Mouse (Mus musculus) stomach, postnatal 0 days (tissue): Measurements from ENCODE around the gene Pcdh9.

ENCODE experiments used
- CTCF ChIP-seq: IDR thresholded peaks from 2 replicates; pipeline ENCODE4 v1.5.1; 2016; ENCODE audit warnings: antibody characterized with exemption, low read depth, mild to moderate bottlenecking, moderate library complexity
- EP300 ChIP-seq: optimal IDR thresholded peaks from 2 replicates; pipeline ENCODE3; 2016; ENCODE audit warnings: antibody characterized with exemption

DNA sequence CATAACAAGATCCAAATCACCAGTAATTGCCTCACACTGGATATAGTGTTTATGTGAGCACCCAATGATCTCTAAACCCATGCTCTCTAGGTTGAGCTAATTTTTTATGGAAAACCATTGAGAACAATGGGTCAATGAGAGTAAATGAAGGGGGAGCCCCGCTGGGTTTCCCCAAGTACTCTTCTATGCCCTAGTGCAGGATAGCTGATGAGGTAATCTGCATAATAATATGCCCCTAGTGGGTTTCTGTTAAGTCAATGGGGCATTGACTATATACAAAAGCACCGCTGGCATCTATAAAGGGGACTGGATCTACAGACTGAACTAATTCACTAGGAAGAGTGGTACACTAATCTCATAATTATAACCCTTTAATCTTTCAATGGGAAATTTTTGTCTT is 807.3 kb downstream of the Pcdh9 start:
- no peak for TF ChIP-seq CTCF
- TF ChIP-seq EP300, result no peak
